Mouse (Mus musculus) ovary, adult 2 months (tissue): ENCODE measurements around the gene Gm4707. TPM values are rescaled to one million over a fixed set of nuclear protein-coding genes. Genes with fewer than 3 reads are reported as not detected.

ENCODE experiments used
- polyA plus RNA-seq: library from polyadenylated mRNA; depleted of rRNA; stranded (reverse); fragments of >200 nt; gene quantifications from 2 replicates; pipeline ENCODE4 v1.2.3, GENCODE M21; 2012; rRNA removed

The Gm4707 gene
- 0.51 and 0.54 TPM in 2 replicates for polyA plus RNA-seq

DNA sequence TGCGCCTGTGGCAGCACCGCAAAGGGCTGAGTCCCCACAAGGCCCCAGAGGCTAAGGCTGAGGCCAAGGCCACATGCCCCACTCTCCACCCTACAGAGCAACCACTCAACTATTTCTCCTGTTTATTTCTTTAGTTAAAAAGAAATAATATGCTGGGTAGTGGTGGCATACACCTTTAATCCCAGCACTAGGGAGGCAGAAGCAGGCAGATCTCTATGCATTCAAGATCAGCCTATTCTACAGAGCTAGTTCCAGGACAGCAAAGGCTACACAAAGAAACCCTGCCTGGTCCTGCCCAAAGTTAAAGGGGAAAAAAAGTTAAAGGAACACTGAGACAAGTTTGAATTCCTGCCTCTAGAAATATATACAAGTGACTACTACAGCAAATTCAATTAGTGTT, at the start of gene Gm4707:
Gene Gm4707, minus strand, starts transcription at position 101 of the 400 bp plus-strand sequence.

DNA sequence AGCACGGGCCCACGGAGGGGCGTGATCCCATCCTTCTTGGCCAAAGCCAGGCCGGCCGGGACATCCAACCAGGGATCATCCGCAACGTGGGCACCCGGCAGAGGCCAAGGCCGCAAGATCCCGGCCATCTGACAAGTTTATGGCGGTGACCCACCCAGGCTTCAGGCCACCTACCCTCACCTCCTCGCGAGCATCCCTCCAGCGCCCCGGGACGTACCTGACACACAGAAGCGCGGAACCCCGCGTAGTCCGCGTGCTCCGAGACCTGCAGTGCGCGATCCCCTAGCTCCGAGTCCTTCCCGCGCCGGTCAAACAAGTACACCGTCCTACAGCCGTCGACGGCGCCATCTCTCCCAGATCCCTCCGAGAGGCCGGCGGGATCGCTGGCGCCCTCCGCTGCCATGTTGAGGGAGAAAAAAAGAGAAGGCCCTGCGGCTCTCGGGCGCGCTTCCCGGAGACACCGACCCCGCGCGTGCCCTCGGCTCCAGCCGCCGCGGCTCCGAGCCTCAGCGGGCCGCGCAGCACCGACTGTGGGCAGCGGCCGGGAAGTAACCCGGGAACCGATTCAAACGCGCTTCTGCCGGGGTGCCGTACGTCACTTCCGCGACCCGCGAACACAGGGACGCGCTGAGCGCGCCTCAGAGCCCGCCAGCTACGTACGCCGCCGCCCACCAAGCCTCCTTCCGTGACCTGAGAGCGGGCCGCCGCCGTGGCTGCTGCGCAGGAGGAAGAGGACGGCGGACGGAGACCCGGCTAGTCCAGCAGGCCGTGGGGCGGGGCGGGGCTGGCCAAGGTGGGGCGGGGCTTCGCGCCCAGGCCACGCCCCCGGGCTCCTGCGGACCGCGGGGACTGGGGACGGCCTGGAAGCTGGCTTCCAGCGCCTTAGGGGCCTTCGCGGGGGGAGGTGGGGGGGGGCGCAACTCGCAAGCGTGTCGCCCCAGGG, 15.3 kb upstream of the Gm4707 start, which contains the start of gene Smchd1:
Gene Smchd1, minus strand, starts transcription at position 582 of the 943 bp plus-strand sequence.

Other genes starting within 250 kb of the Gm4707 start
- gene Emilin2, start 147.9 kb downstream of the Gm4707 start, polyA plus RNA-seq, result 16.4 and 22.6 TPM in 2 replicates
- 5.0 and 5.1 TPM in 2 replicates for gene Smchd1, start 15.4 kb upstream of the Gm4707 start, polyA plus RNA-seq
- gene Ndc80, start 66.9 kb upstream of the Gm4707 start, polyA plus RNA-seq, result 0.27 and 0.36 TPM in 2 replicates
- gene Spdya, start 92.1 kb upstream of the Gm4707 start, polyA plus RNA-seq, result 0.37 TPM in 1 of 2 replicates, not detected in the other
- gene Wdr43, start 156.0 kb upstream of the Gm4707 start, polyA plus RNA-seq, result 7.2 and 10.8 TPM in 2 replicates
- gene Togaram2, start 213.3 kb upstream of the Gm4707 start, polyA plus RNA-seq, result 9.7 and 11.8 TPM in 2 replicates